Mouse (Mus musculus): ENCODE results near the gene Vmn1r24.

GRCm38 (mm10) chr6:57907928-57908327 is 53.4 kb downstream of the Vmn1r24 start, which contains the start of gene Vmn1r22:
- TF ChIP-seq CTCF (conservative IDR thresholded peaks at IDR 0.05; ENCODE audit: low read length): no peak
- TF ChIP-seq POU5F1 (IDR thresholded peaks at IDR 0.05; ENCODE audit: borderline replicate concordance, low read length): no peak
- TF ChIP-seq NANOG (IDR thresholded peaks at IDR 0.05; ENCODE audit: borderline replicate concordance, low read length): no peak
